Mouse (Mus musculus) adrenal gland, adult 18-20 months (tissue): ENCODE results near the gene Svop. TPM values are rescaled to one million over a fixed set of nuclear protein-coding genes. Genes with fewer than 3 reads are reported as not detected.
A peak's percentile ranks its signal among the peaks of the same experiment; 100 is the strongest.

Experiments
- DNase-seq, 2 experiments: peaks; one replicate each; pipeline ENCODE4 v3.0.0; 2021 to 2022; ENCODE audit warnings: low spot score in 2 of 2
- total RNA-seq, 2 experiments: library from RNA; stranded (reverse); gene quantifications; 1 replicate in 1 of 2; 2 replicates in 1 of 2; pipeline ENCODE4 v1.2.3; 2021

The Svop gene
- total RNA-seq, 2 experiments from 2014 or later = 2.9 TPM

- DNase-seq = no peak
These were observed 44.8 kb downstream of the Svop start for GRCm38 (mm10) chr5:114046604-114047003.

- DNase-seq = no peak
These were observed 45.2 kb downstream of the Svop start for GRCm38 (mm10) chr5:114046151-114046550.

- DNase-seq = no peak
These were observed 46.2 kb downstream of the Svop start for GRCm38 (mm10) chr5:114045134-114045533.

GRCm38 (mm10) chr5:114043800-114044199 lies 47.6 kb downstream of the Svop start:
- no peak for DNase-seq

- DNase-seq = peak in 1 of 2 experiments; percentile 23
These were observed 49.9 kb downstream of the Svop start for GRCm38 (mm10) chr5:114041327-114041930.

GRCm38 (mm10) chr5:114040911-114041310 lies 50.5 kb downstream of the Svop start:
- DNase-seq = no peak

GRCm38 (mm10) chr5:114040508-114040907 lies 50.9 kb downstream of the Svop start:
- DNase-seq = no peak

- DNase-seq = no peak
These were observed 56.3 kb downstream of the Svop start for GRCm38 (mm10) chr5:114035111-114035510.

GRCm38 (mm10) chr5:114034393-114034792 lies 57.0 kb downstream of the Svop start:
- no peak for DNase-seq

GRCm38 (mm10) chr5:114032161-114032763 lies 59.1 kb downstream of the Svop start:
- no peak for DNase-seq

GRCm38 (mm10) chr5:114030652-114031051 lies 60.7 kb downstream of the Svop start:
- no peak for DNase-seq

GRCm38 (mm10) chr5:114028111-114028510 lies 63.3 kb downstream of the Svop start:
- no peak for DNase-seq

- no peak for DNase-seq
These were observed 64.0 kb downstream of the Svop start for GRCm38 (mm10) chr5:114027217-114027944.

- no peak for DNase-seq
These were observed 66.5 kb downstream of the Svop start for GRCm38 (mm10) chr5:114024885-114025284.

GRCm38 (mm10) chr5:114024390-114024789 lies 67.0 kb downstream of the Svop start:
- no peak for DNase-seq

GRCm38 (mm10) chr5:114015121-114015520 lies 76.2 kb downstream of the Svop start:
- no peak for DNase-seq

- no peak for DNase-seq
These were observed 82.3 kb downstream of the Svop start for GRCm38 (mm10) chr5:114009049-114009448.

GRCm38 (mm10) chr5:114007753-114008453 lies 83.5 kb downstream of the Svop start:
- DNase-seq = no peak

GRCm38 (mm10) chr5:114006974-114007373 lies 84.4 kb downstream of the Svop start:
- DNase-seq = no peak

- DNase-seq = no peak
These were observed 86.3 kb downstream of the Svop start for GRCm38 (mm10) chr5:114005100-114005499.

GRCm38 (mm10) chr5:114004573-114004972 lies 86.8 kb downstream of the Svop start:
- no peak for DNase-seq

GRCm38 (mm10) chr5:114003542-114003941 lies 87.8 kb downstream of the Svop start, which contains the start of gene Dao:
TSS of gene Dao (plus strand) at chr5:114003703.
- DNase-seq = no peak
